Mouse (Mus musculus) C2C12 (cell line): ENCODE data around the gene Klk10.

Experiments used
- CTCF ChIP-seq: IDR thresholded peaks from one replicate; pipeline ENCODE4 v1.5.1; 2011; ENCODE audit not compliant: control insufficient read depth, insufficient read depth, insufficient read length
- MAX ChIP-seq: IDR thresholded peaks from one replicate; pipeline ENCODE4 v1.6.1; 2011; ENCODE audit warnings: mild to moderate bottlenecking, control low read depth
- MYOG ChIP-seq: IDR thresholded peaks from one replicate; pipeline ENCODE4 v1.6.1; 2011; ENCODE audit not compliant: control insufficient read depth, insufficient read length; ENCODE audit errors: extremely low read depth
- USF1 ChIP-seq: IDR thresholded peaks from one replicate; pipeline ENCODE4 v1.6.1; 2011; ENCODE audit warnings: low read depth, mild to moderate bottlenecking, control low read depth, moderate library complexity

- TF ChIP-seq MYOG (no peak), CTCF (no peak), USF1 (no peak), MAX (no peak)
Observed at GRCm38 (mm10) chr7:43824199-43824598, 43.4 kb downstream of the Klk10 start, which contains the start of gene Klk6.
